Mouse (Mus musculus) frontal cortex, postnatal 25 days (tissue): Measurements from ENCODE around the gene Zfp973.
"Not testable (repeated sequence)": the region's sequence is repeated elsewhere in the genome, so short reads cannot be mapped to it uniquely, and the experiment has no call there.

ENCODE experiments used
- DNase-seq, 2 experiments: peaks; one replicate each; pipeline ENCODE4 v3.0.0; 2022; ENCODE audit warnings: low spot score in 2 of 2

The Zfp973 gene

GRCm38 (mm10) chr2:176670222-176670621 is at the start of gene Zfp973:
Gene Zfp973 (plus strand): TSS chr2:176670522.
- DNase-seq = not testable (repeated sequence)

DNA sequence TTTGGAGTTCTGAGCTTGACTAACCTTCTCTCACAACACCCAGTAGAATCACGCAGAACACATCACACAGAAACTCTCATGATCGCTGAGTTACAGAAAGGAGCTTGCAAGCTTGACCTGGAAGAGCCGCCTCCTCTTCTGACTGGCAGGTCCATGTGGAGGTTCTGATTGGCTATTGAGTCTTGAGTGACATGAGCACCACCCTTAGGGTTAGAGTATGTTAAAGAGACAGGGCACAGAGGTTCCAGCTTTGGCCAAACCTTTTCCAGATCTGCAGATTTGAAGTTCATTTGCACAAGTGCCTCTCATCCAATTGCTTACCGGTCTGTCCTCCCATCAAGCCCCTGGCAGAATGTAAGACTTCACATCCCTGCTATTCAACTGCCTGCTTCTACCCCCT is 34.1 kb upstream of the Zfp973 start, which contains the start of gene Gm14308:
Gene Gm14308 (minus strand): TSS at position 101 of the 400 bp plus-strand sequence.
- not testable (repeated sequence) for DNase-seq

- peak in 1 of 2 experiments; percentile 4 for DNase-seq
Observed at GRCm38 (mm10) chr2:176708051-176708450, 37.7 kb downstream of the Zfp973 start, which contains the start of gene Gm14305. Gene Gm14305 (plus strand): TSS chr2:176708328.
